Mouse (Mus musculus): ENCODE measurements at regions not wholly inside any gene's neighbourhood (a gene's known extent, or its start where the extent isn't known, plus 50 kb on each side); places are given as distances from the start of the nearest gene placed in this dataset.

DNA sequence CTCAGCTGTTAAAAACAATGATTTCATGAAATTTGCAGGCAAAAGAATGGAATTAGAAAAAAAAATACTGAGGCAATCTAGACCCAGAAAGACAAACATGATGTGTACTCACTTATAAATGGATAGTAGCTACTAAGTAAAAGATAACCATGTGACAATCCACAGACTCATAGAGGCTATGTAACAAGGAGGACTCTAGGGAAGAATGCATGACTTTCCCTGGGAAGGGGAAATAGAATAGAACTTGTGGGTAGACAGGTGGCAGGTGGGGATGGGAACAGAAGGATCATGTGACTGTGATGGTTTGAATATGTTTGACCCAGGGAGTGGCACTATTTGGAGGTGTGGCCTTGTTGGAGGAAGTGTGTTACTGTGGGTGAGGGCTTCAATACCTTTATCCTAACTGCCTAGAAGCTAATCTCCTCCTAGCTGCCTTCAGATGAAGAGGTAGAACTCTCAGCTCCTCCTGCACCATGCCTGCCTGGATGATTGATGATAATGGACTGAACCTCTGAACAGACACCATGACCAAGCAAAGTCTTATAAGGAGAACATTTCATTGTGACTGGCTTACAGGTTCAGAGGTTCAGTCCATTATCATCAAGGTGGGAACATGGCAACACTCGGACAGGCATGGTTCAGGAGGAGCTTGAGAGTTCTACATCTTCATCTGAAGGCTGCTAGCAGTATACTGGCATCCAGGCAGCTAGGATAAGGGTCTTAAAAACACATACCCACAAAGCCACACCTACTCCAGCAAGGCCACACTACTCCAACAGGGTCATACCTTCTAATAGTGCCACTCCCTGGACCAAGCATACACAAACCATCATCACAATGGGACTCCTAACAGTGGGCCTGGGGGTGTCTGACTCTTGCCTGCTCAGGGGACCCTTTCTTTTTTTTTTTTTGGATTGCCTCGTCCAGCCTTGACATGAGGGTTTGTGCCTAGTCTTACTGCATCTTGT is 183.6 kb downstream of the Ipo8 start:
- ATAC-seq (replicated peaks; ENCODE audit: low FRiP score): peak; percentile 98
- Histone ChIP-seq H3K27me3 (replicated peaks; ENCODE audit: control insufficient read depth, insufficient read depth, low read length) (no peaks in the 10 kb centered on the region), H3K27ac (ENCODE audit: low read depth, low read length) (peak overlapping the region; percentile 80), H3K4me1 (replicated peaks; ENCODE audit: control insufficient read depth, insufficient read depth, low read length) (peaks cover 6% of the 10 kb centered on the region; the same call in 1 of the 2 replicates), H3K36me3 (ENCODE audit: control insufficient read depth, insufficient read depth, low read length) (no peaks in the 10 kb centered on the region), H3K4me2 (no peak overlapping the region), H3K9me3 (ENCODE audit: control insufficient read depth, low read length) (no peaks in the 10 kb centered on the region), H3K9ac (ENCODE audit: low read depth, low read length) (no peak overlapping the region), H3K4me3 (ENCODE audit: low read depth, low read length) (no peak overlapping the region)
- WGBS: 53% methylated on average over 2 of the region's 2 CpGs
- DNase-seq (ENCODE audit: low spot score): no peak

DNA sequence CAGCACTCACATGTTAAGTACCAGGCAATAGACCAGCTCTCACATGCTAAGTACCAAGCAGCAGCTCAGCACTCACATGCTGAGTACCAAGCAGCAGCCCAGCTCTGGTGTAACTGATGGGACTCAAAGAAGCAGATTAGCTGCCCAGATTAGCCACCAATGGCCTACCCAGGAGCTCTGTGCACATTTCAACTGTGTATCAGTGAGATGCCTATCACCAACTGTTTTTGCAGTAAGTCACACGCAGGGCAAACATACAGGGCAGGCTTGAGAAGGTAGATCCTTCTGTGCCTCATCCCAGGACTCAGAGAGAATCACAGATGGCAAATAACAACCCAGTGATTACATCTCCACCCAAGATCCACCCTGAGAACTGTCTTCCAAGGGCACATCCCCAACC is 190.7 kb downstream of the Ipo8 start:
- Histone ChIP-seq H3K4me3 (ENCODE audit: low read depth, low read length) (no peak overlapping the region), H3K9me3 (ENCODE audit: control insufficient read depth, low read length) (no peaks in the 10 kb centered on the region), H3K9ac (ENCODE audit: low read depth, low read length) (no peak overlapping the region), H3K4me2 (no peak overlapping the region), H3K27ac (ENCODE audit: low read depth, low read length) (no peak overlapping the region), H3K27me3 (replicated peaks; ENCODE audit: control insufficient read depth, insufficient read depth, low read length) (no peaks in the 10 kb centered on the region), H3K36me3 (ENCODE audit: control insufficient read depth, insufficient read depth, low read length) (no peaks in the 10 kb centered on the region), H3K4me1 (replicated peaks; ENCODE audit: control insufficient read depth, insufficient read depth, low read length) (0 out of 2 replicates have a peak, but pooled peaks cover 4% of the 10 kb centered on the region)
- WGBS: 74% methylated on average over 1 of the region's 1 CpGs
- ATAC-seq (replicated peaks; ENCODE audit: low FRiP score): peak; percentile 67
- no peak for DNase-seq (ENCODE audit: low spot score)

DNA sequence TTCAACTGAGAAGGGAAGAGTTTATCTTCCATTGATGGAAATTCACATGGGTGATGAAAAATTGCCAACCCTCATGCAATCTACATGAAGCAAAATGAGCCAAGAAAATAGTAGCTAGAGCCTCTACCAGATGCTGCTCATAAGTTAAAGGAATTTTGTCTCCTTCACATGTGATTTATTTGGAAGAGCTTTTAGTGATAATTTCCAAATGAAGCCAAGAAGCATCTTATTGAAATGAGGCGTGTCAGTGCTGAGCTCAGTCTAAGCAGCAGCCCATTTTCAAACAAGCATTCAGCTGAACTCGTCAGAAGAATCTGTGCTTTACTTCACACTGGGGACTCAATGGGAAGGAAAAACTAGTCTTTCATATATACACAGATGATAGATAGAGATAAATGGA is 190.0 kb upstream of the Tmtc1 start:
- Histone ChIP-seq H3K4me1 (replicated peaks; ENCODE audit: control insufficient read depth, insufficient read depth, low read length) (no peaks in the 10 kb centered on the region), H3K27me3 (replicated peaks; ENCODE audit: control insufficient read depth, insufficient read depth, low read length) (no peaks in the 10 kb centered on the region), H3K9me3 (ENCODE audit: control insufficient read depth, low read length) (no peaks in the 10 kb centered on the region), H3K36me3 (ENCODE audit: control insufficient read depth, insufficient read depth, low read length) (no peaks in the 10 kb centered on the region), H3K4me3 (ENCODE audit: low read depth, low read length) (no peak overlapping the region), H3K27ac (ENCODE audit: low read depth, low read length) (no peak overlapping the region), H3K9ac (ENCODE audit: low read depth, low read length) (no peak overlapping the region), H3K4me2 (no peak overlapping the region)
- WGBS: 82% methylated on average over 2 of the region's 2 CpGs
- DNase-seq (ENCODE audit: low spot score): no peak
- no peak for ATAC-seq (replicated peaks; ENCODE audit: low FRiP score)

DNA sequence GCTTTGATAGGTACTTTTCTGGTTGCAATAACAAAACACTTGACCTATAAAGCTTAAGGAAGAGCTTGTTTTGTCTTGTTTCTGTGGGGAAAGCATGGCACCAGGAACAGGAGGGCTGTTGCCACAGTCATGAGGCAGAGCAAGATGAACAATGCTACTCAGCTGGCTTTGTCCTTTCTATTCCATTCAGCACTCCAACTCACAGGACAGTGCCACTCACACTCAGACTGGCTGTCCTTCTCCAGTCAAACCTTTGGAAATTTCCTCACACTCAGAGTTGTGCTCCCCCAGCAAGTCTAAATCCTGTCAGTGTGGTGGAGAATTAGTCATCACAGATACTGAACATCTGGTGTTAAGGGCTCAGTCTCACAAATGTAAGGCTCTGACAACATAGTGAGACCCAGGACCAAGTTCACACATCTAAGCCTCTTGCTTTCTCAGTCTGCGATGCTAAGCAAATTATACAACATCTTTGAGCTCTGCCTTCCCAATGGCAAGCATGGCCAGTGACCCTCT is 183.0 kb upstream of the Tmtc1 start:
- Histone ChIP-seq H3K4me1 (replicated peaks; ENCODE audit: control insufficient read depth, insufficient read depth, low read length) (no peaks in the 10 kb centered on the region), H3K36me3 (ENCODE audit: control insufficient read depth, insufficient read depth, low read length) (no peaks in the 10 kb centered on the region), H3K9ac (ENCODE audit: low read depth, low read length) (no peak overlapping the region), H3K4me2 (no peak overlapping the region), H3K9me3 (ENCODE audit: control insufficient read depth, low read length) (no peaks in the 10 kb centered on the region), H3K27ac (ENCODE audit: low read depth, low read length) (no peak overlapping the region), H3K27me3 (replicated peaks; ENCODE audit: control insufficient read depth, insufficient read depth, low read length) (no peaks in the 10 kb centered on the region), H3K4me3 (ENCODE audit: low read depth, low read length) (no peak overlapping the region)
- ATAC-seq (replicated peaks; ENCODE audit: low FRiP score) (no peak), DNase-seq (ENCODE audit: low spot score) (no peak)
- 89% methylated on average over 1 of the region's 1 CpGs for WGBS

DNA sequence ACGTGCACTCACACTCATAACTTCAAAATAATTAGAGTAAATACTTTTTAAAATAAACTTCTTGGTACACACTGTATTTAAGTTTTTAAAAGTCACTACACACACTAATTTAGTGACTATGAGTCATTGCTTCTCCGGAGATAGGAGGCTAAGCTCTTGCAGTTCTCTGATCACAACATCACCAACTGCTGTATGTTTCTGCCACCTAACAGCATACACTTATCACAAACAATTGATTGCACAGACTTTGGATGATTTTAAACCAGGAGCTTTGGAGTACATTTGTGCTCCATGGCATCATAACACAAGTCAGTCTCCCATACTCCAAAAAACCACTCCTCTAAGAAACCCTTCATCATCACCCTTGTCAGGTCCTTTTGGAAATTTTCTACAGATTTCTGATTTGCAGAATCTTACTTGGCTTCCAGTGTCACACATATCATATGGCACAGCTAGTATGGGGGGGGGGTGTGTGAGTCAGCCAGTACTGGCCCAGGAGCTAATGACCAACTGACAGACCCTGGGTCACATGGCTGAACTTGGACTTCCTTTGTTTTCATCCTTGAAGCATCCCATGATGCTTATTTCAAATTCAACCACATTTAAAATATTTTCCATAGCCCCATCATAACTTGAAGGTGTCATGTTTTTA is 179.1 kb upstream of the Tmtc1 start:
- WGBS: 85% methylated on average over 2 of the region's 2 CpGs
- no peak for DNase-seq (ENCODE audit: low spot score)
- Histone ChIP-seq H3K4me1 (replicated peaks; ENCODE audit: control insufficient read depth, insufficient read depth, low read length) (peaks cover 11% of the 10 kb centered on the region), H3K4me2 (no peak overlapping the region), H3K36me3 (ENCODE audit: control insufficient read depth, insufficient read depth, low read length) (no peaks in the 10 kb centered on the region), H3K9me3 (ENCODE audit: control insufficient read depth, low read length) (no peaks in the 10 kb centered on the region), H3K4me3 (ENCODE audit: low read depth, low read length) (no peak overlapping the region), H3K9ac (ENCODE audit: low read depth, low read length) (no peak overlapping the region), H3K27me3 (replicated peaks; ENCODE audit: control insufficient read depth, insufficient read depth, low read length) (no peaks in the 10 kb centered on the region), H3K27ac (ENCODE audit: low read depth, low read length) (no peak overlapping the region)
- ATAC-seq (replicated peaks; ENCODE audit: low FRiP score): no peak

DNA sequence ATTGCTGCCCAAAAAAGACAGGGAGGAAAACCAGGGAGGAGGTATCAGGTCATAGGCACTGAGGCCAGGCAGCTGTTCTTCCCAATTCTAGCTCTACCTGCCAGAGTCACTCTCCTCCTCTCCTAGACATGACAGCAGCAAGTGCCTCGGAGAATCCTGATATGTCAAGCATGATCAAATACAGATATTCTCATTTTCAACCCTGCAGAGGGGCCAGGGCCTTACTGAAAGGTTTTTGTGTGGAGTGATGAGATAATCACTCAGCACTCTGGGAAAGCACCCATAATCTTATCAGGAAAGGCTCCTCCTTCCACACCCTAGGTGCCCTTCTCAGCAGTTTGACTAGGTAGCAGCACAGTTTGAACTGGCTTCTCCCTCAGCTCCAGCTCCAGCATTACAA is 175.8 kb upstream of the Tmtc1 start:
- Histone ChIP-seq H3K36me3 (ENCODE audit: control insufficient read depth, insufficient read depth, low read length) (no peaks in the 10 kb centered on the region), H3K9ac (ENCODE audit: low read depth, low read length) (no peak overlapping the region; the same call in 1 of the 2 replicates), H3K4me2 (peak overlapping the region; percentile 50), H3K4me3 (ENCODE audit: low read depth, low read length) (no peak overlapping the region), H3K27me3 (replicated peaks; ENCODE audit: control insufficient read depth, insufficient read depth, low read length) (no peaks in the 10 kb centered on the region), H3K4me1 (replicated peaks; ENCODE audit: control insufficient read depth, insufficient read depth, low read length) (peaks cover 21% of the 10 kb centered on the region), H3K9me3 (ENCODE audit: control insufficient read depth, low read length) (no peaks in the 10 kb centered on the region), H3K27ac (ENCODE audit: low read depth, low read length) (peak overlapping the region; percentile 40; the same call in 1 of the 2 replicates)
- WGBS: 21% methylated on average over 1 of the region's 1 CpGs
- ATAC-seq (replicated peaks; ENCODE audit: low FRiP score) (peak; percentile 95), DNase-seq (ENCODE audit: low spot score) (no peak)

DNA sequence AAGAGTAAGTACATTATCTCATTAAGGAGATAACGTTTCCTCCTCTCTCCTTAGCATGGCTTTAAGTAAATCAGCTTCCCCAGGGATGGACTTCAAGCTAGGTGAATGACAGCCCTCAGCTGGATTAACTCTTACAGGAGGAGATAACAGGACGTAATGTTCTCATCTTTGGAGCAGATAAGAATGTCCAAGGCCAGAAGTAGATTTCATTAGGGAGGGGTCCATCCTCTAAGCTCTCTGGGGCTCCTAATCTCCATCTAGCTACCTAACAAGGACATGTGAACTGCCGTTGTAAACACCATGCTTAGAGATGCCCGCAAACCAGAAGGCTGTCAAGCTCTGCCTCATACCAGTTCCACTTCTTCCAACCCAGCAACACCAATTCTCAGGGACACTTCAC is 171.7 kb upstream of the Tmtc1 start:
- DNase-seq (ENCODE audit: low spot score) (no peak), ATAC-seq (replicated peaks; ENCODE audit: low FRiP score) (peak; percentile 36; the same call in 1 of the 2 replicates)
- H3K4me2 ChIP-seq: peak overlapping the region; percentile 55

DNA sequence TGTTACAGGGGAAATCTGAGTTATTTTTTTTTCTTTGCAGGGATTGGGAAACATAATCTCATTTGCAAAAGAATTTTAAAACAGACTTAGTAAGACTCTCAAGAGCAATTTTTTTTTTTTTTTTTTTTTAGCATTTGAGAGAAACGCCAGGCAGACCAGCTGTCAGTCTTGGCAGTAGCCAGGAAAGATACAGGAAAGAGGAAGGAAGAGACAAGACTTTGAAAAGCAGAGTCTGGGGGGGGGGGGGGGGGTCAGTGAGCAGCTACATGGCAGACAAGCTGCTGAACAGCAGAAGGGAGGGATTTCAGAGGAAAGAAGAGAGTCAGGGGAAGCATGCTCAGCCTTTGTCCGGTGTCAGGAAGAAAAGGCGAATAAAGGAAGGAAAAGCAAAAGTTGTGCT is 171.3 kb upstream of the Tmtc1 start:
- Histone ChIP-seq H3K9ac (ENCODE audit: low read depth, low read length) (no peak overlapping the region), H3K4me3 (ENCODE audit: low read depth, low read length) (no peak overlapping the region), H3K27ac (ENCODE audit: low read depth, low read length) (peak overlapping the region; percentile 36; the same call in 1 of the 2 replicates), H3K9me3 (ENCODE audit: control insufficient read depth, low read length) (no peaks in the 10 kb centered on the region), H3K4me1 (replicated peaks; ENCODE audit: control insufficient read depth, insufficient read depth, low read length) (peaks cover 22% of the 10 kb centered on the region), H3K36me3 (ENCODE audit: control insufficient read depth, insufficient read depth, low read length) (no peaks in the 10 kb centered on the region), H3K4me2 (peak overlapping the region; percentile 55), H3K27me3 (replicated peaks; ENCODE audit: control insufficient read depth, insufficient read depth, low read length) (no peaks in the 10 kb centered on the region)
- DNase-seq (ENCODE audit: low spot score) (no peak), ATAC-seq (replicated peaks; ENCODE audit: low FRiP score) (no peak)
- 8% methylated on average over 3 of the region's 3 CpGs for WGBS

More for the DNA sequence above, 171.7 kb upstream of the Tmtc1 start:
- Histone ChIP-seq H3K9ac (ENCODE audit: low read depth, low read length) (no peak overlapping the region), H3K27me3 (replicated peaks; ENCODE audit: control insufficient read depth, insufficient read depth, low read length) (no peaks in the 10 kb centered on the region), H3K27ac (ENCODE audit: low read depth, low read length) (peak overlapping the region; percentile 36; the same call in 1 of the 2 replicates), H3K9me3 (ENCODE audit: control insufficient read depth, low read length) (no peaks in the 10 kb centered on the region), H3K36me3 (ENCODE audit: control insufficient read depth, insufficient read depth, low read length) (no peaks in the 10 kb centered on the region), H3K4me1 (replicated peaks; ENCODE audit: control insufficient read depth, insufficient read depth, low read length) (peaks cover 25% of the 10 kb centered on the region), H3K4me3 (ENCODE audit: low read depth, low read length) (no peak overlapping the region)
- WGBS: 6% methylated on average over 4 of the region's 4 CpGs
